Mouse (Mus musculus): ENCODE results near the gene Cacna1d. TPM values are rescaled to one million over a fixed set of nuclear protein-coding genes. Genes with fewer than 3 reads are reported as not detected.
A peak's percentile ranks its signal among the peaks of the same experiment; 100 is the strongest.

Gene Cacna1d
- total and polyA plus RNA-seq, 3 experiments, result 0.04 to 0.66 (median 0.08) TPM

DNA sequence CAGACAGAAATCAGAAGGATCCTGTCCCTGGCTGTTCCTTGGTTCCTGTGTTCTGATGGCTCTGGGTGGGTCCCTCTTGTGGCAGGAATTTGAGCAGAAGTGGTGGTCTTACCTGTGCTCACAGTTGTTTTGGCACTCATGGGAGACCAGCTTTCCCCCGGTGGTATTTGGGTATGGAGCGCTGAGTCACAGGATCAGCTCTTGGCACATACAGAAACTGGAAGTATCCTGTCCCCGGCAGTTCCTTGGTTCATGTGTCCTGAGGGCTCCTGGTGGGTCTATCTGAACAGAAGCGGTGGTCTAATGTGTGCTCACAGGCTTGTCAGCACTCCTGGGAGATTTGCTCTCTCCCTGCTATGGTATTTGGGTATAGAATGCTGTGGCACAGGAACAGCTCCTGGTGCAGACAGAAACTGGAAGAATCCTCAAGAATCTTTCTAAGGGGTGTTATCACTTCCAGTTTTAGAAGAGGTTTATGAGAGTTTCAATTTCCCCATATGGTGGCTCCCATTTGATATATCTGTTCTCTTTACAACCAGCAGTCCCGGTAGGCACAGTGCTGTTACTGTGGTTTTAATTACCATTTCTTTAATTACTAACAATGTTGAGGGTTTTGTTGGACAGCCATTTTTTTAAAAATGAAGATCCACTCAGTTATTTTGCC, 300.8 kb downstream of the Cacna1d start:
- dilution Hi-C loops (cut with MboI; ENCODE audit: extremely low pct_ligation_motif_present, extremely low pct_unique_long_range_greater_than_20kb, low sequenced_read_pairs), result no loop called here
- in situ Hi-C loops (cut with MboI; ENCODE audit: low pct_ligation_motif_present, low pct_unique_long_range_greater_than_20kb, low sequenced_read_pairs), result no loop called here
- no peak overlapping the region for H3K27ac ChIP-seq (ENCODE audit: insufficient read depth, low read depth)

DNA sequence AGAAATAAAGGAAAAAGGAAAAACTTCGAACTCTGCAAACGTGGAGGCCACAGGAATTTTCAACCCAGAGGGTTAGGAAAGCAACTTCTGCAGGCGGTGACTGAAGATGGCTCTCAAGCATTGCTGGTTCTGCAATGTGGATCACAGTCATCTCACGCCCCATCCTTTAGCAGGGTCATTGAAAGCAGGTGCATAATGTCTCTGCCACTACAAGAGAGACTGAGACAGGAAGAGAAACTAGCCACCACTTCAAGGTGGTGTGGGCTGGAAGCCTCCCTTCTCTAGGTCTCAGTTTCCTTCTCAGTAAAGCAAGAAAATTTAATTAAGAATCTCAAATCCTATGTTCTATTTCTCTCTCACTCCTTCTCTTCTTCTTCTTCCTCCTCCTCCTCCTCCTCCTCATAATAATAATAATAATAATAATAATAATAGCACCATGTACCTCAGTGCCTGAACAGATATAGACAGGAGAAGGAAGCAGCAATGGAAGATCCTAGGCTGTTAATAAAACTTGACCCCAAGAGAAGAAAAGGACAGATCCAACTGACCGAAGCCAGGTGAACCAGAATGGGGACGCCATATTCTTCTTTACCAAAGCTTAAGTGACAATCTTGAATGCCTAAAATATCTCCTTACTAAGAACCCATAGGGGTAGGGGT, 305.5 kb downstream of the Cacna1d start:
- Histone ChIP-seq H3K27me3 (replicated peaks) (no peaks in the 10 kb centered on the region), H3K4me2 (ENCODE audit: insufficient read depth, low read depth, poor library complexity, severe bottlenecking) (peak overlapping the region; percentile 91), H3K27ac (ENCODE audit: insufficient read depth, low read depth) (peak overlapping the region; percentile 70), H3K9me3 (replicated peaks; ENCODE audit: low read length) (no peaks in the 10 kb centered on the region), H3K9ac (ENCODE audit: insufficient read depth, low read depth) (peak overlapping the region; percentile 78), H3K36me3 (replicated peaks in 1 of 2; ENCODE audit: control insufficient read depth in 1 of 2, insufficient read depth in 1 of 2, low read length in 1 of 2) (no peaks in the 10 kb centered on the region), H3K79me2 (replicated peaks; ENCODE audit: control insufficient read depth, extremely low read depth, insufficient read depth, poor library complexity, severe bottlenecking) (no peaks in the 10 kb centered on the region), H3K4me1 (ENCODE audit: control insufficient read depth in 1 of 2, insufficient read depth in 2 of 2) (peaks cover 16 to 34% of the 10 kb centered on the region in 2 experiments), H3K4me3 (replicated peaks in 1 of 3; ENCODE audit: low read depth in 2 of 3, low read length in 2 of 3, poor library complexity in 1 of 3) (no peak overlapping the region)
- in situ Hi-C loops (cut with MboI; ENCODE audit: low pct_ligation_motif_present, low pct_unique_long_range_greater_than_20kb, low sequenced_read_pairs) (no loop called here), dilution Hi-C loops (cut with MboI; ENCODE audit: extremely low pct_ligation_motif_present, extremely low pct_unique_long_range_greater_than_20kb, low sequenced_read_pairs) (no loop called here)
- DNase-seq (ENCODE audit: extremely low read depth), result peak; percentile 73
- TF ChIP-seq MAX (IDR thresholded peaks at IDR 0.05; ENCODE audit: low read length) (peak; percentile 74), UBTF (IDR thresholded peaks at IDR 0.05; ENCODE audit: low read depth, low read length) (no peak), EP300 (IDR thresholded peaks at IDR 0.05; ENCODE audit: low read length) (peak; percentile 96), GABPA (IDR thresholded peaks at IDR 0.05; ENCODE audit: insufficient replicate concordance, low read depth, low read length) (no peak), MAZ (IDR thresholded peaks at IDR 0.05; ENCODE audit: low read depth, low read length) (peak; percentile 76), MXI1 (IDR thresholded peaks at IDR 0.05; ENCODE audit: low read depth, low read length) (no peak), MAFK (IDR thresholded peaks at IDR 0.05; ENCODE audit: insufficient replicate concordance, low read length) (peak; percentile 42; the same call in 1 of the 2 replicates), ZNF384 (IDR thresholded peaks at IDR 0.05; ENCODE audit: low read depth, low read length) (peak; percentile 42; the same call in 1 of the 2 replicates), CHD1 (IDR thresholded peaks at IDR 0.05; ENCODE audit: low read depth, low read length) (no peak), RAD21 (IDR thresholded peaks at IDR 0.05; ENCODE audit: low read depth, low read length) (peak; percentile 57), ZKSCAN1 (IDR thresholded peaks at IDR 0.05; ENCODE audit: borderline replicate concordance, low read depth, low read length) (no peak), ELF1 (IDR thresholded peaks at IDR 0.05; ENCODE audit: low read depth, low read length) (peak; percentile 46; the same call in 1 of the 2 replicates), USF1 (IDR thresholded peaks at IDR 0.05; ENCODE audit: low read depth, low read length) (no peak), SMC3 (IDR thresholded peaks at IDR 0.05; ENCODE audit: low read depth, low read length) (peak; percentile 41), ZMIZ1 (IDR thresholded peaks at IDR 0.05; ENCODE audit: low read depth, low read length) (no peak), TCF12 (IDR thresholded peaks at IDR 0.05; ENCODE audit: low read depth, low read length) (peak; percentile 95), BHLHE40 (IDR thresholded peaks at IDR 0.05; ENCODE audit: low read depth, low read length) (peak; percentile 83), E2F4 (IDR thresholded peaks at IDR 0.05; ENCODE audit: insufficient replicate concordance, low read depth, low read length) (no peak), JUN (IDR thresholded peaks at IDR 0.05; ENCODE audit: insufficient read depth, low read depth, low read length) (peak; percentile 52; the same call in 1 of the 2 replicates), JUND (conservative IDR thresholded peaks at IDR 0.05; ENCODE audit: low read depth, low read length) (peak; percentile 79), CHD2 (IDR thresholded peaks at IDR 0.05; ENCODE audit: low read length) (peak; percentile 65; the same call in 1 of the 2 replicates), SIN3A (IDR thresholded peaks at IDR 0.05; ENCODE audit: low read length) (peak; percentile 83), USF2 (conservative IDR thresholded peaks at IDR 0.05; ENCODE audit: low read depth, low read length) (no peak), IRF4 (IDR thresholded peaks at IDR 0.05; ENCODE audit: low read depth, low read length) (peak; percentile 94), PAX5 (IDR thresholded peaks at IDR 0.05; ENCODE audit: low read length) (no peak), ZC3H11A (IDR thresholded peaks at IDR 0.05; ENCODE audit: low read depth, low read length) (no peak), NELFE (IDR thresholded peaks at IDR 0.05; ENCODE audit: low read depth, low read length) (no peak), NRF1 (IDR thresholded peaks at IDR 0.05; ENCODE audit: low read depth, low read length) (no peak), MYC (IDR thresholded peaks at IDR 0.05; ENCODE audit: low read depth, low read length) (peak; percentile 81), HCFC1 (IDR thresholded peaks at IDR 0.05; ENCODE audit: low read depth, low read length) (peak; percentile 18; the same call in 1 of the 2 replicates)

More for the DNA sequence above, 300.8 kb downstream of the Cacna1d start:
- H3K4me1 ChIP-seq (ENCODE audit: control insufficient read depth in 1 of 2, insufficient read depth in 2 of 2), result peaks cover 2 to 18% of the 10 kb centered on the region in 2 experiments; a peak in 3 of 4 replicates
- H3K4me2 ChIP-seq (ENCODE audit: insufficient read depth, low read depth, poor library complexity, severe bottlenecking), result no peak overlapping the region
- no peak overlapping the region for H3K4me3 ChIP-seq (replicated peaks in 1 of 3; ENCODE audit: low read depth in 2 of 3, low read length in 2 of 3, poor library complexity in 1 of 3)
- H3K9me3 ChIP-seq (replicated peaks; ENCODE audit: low read length), result peaks cover 3% of the 10 kb centered on the region
- no peak for DNase-seq (ENCODE audit: extremely low read depth)
- TF ChIP-seq ZNF384 (IDR thresholded peaks at IDR 0.05; ENCODE audit: low read depth, low read length), result no peak
- no peak overlapping the region for H3K9ac ChIP-seq (ENCODE audit: insufficient read depth, low read depth)
- H3K79me2 ChIP-seq (replicated peaks; ENCODE audit: control insufficient read depth, extremely low read depth, insufficient read depth, poor library complexity, severe bottlenecking), result no peaks in the 10 kb centered on the region
- no peaks in the 10 kb centered on the region for H3K27me3 ChIP-seq (replicated peaks)
- no peaks in the 10 kb centered on the region for H3K36me3 ChIP-seq (replicated peaks in 1 of 2; ENCODE audit: control insufficient read depth in 1 of 2, insufficient read depth in 1 of 2, low read length in 1 of 2)

Data from CH12.LX (cell line).